11 mouse cellular contexts compared by ENCODE assay signal in genomic region chr12:70827901-70828271, GRCm38 (mm10). TPM values are rescaled to one million over a fixed set of nuclear protein-coding genes. Genes with fewer than 3 reads are reported as not detected.
A peak's percentile ranks its signal among the peaks of the same experiment; 100 is the strongest.
DNase-seq lines count a peak whose midpoint lies in the region; ATAC-seq and TF ChIP-seq lines count a peak whose summit lies in the region.
"Had no signal": no experiment of that assay in that cellular context is flagged by ENCODE, and none has a peak within 500 bp of the region (broad histone marks: within the 10 kb centered on the region; RNA-seq: fewer than 3 reads in every experiment).

No protein-coding gene starts in this region.

- WGBS in heart, embryonic 14.5 days = 76% methylated on average over 4 of the region's 4 CpGs
- WGBS in midbrain, embryonic 10.5 days = 74% methylated on average over 4 of the region's 4 CpGs
- 78% methylated on average over 4 of the region's 4 CpGs for WGBS in midbrain, embryonic 14.5 days
- 80% methylated on average over 4 of the region's 4 CpGs for WGBS in hindbrain, postnatal 0 days
- 59% methylated on average over 4 of the region's 4 CpGs for WGBS in stomach, postnatal 0 days

- H3K27me3 ChIP-seq in heart, embryonic 14.5 days (ENCODE audit: control insufficient read depth, insufficient read depth, low read length) = no peaks in the 10 kb centered on the region
- H3K27me3 ChIP-seq in midbrain, embryonic 10.5 days (ENCODE audit: low read depth, poor library complexity, severe bottlenecking) = no peaks in the 10 kb centered on the region
- H3K27me3 ChIP-seq in midbrain, embryonic 14.5 days (ENCODE audit: control insufficient read depth, insufficient read depth, low read length) = no peaks in the 10 kb centered on the region
- no peaks in the 10 kb centered on the region for H3K27me3 ChIP-seq in hindbrain, postnatal 0 days (ENCODE audit: insufficient read depth, low read length)
- H3K27me3 ChIP-seq in stomach, postnatal 0 days (ENCODE audit: control insufficient read depth, insufficient read depth, low read length) = no peaks in the 10 kb centered on the region

- peak overlapping the region in 1 of 2 experiments; percentile 89; a peak in 1 of 4 replicates for H3K4me3 ChIP-seq in heart, embryonic 14.5 days (ENCODE audit: control insufficient read depth in 1 of 2, insufficient read depth in 1 of 2, low read depth in 1 of 2, low read length in 2 of 2)
- H3K4me3 ChIP-seq in midbrain, embryonic 10.5 days = peak overlapping the region; percentile 80; the same call in 1 of the 2 replicates
- no peak overlapping the region for H3K4me3 ChIP-seq in midbrain, embryonic 14.5 days (replicated peaks; ENCODE audit: low read depth, low read length)
- no peak overlapping the region; the same call in 1 of the 2 replicates for H3K4me3 ChIP-seq in hindbrain, postnatal 0 days (ENCODE audit: low read length)
- H3K4me3 ChIP-seq in stomach, postnatal 0 days (ENCODE audit: low read depth, low read length) = peak overlapping the region; percentile 93; the same call in 1 of the 2 replicates
- H3K4me3 ChIP-seq: erythroblast, embryonic 14.5 days had no signal

- intact Hi-C loops in heart, postnatal 10 days (cut with DNase I) = loop anchor here (2.0 to 5.0 kb wide), 2 partner anchors 54 to 333 kb away; no protein-coding TSS in a partner anchor
- intact Hi-C loops in left cerebral cortex, postnatal 4 days (cut with DNase I) = loop anchor here (5.0 kb wide), 1 partner anchor 331 kb away; no protein-coding TSS in a partner anchor

- H3K27ac ChIP-seq in heart, embryonic 14.5 days (replicated peaks in 1 of 2; ENCODE audit: control insufficient read depth in 1 of 2, insufficient read depth in 1 of 2, low read depth in 2 of 2, low read length in 2 of 2) = no peak overlapping the region
- H3K27ac ChIP-seq in midbrain, embryonic 10.5 days (replicated peaks) = no peak overlapping the region
- H3K27ac ChIP-seq in midbrain, embryonic 14.5 days (replicated peaks; ENCODE audit: low read depth, low read length) = no peak overlapping the region
- no peak overlapping the region for H3K27ac ChIP-seq in hindbrain, postnatal 0 days
- H3K27ac ChIP-seq in stomach, postnatal 0 days (replicated peaks) = no peak overlapping the region

- peaks cover 18 to 57% of the 10 kb centered on the region in 2 experiments for H3K4me1 ChIP-seq in heart, embryonic 14.5 days (ENCODE audit: control insufficient read depth in 2 of 2, insufficient read depth in 2 of 2, low read length in 2 of 2)
- peaks cover 50% of the 10 kb centered on the region for H3K4me1 ChIP-seq in midbrain, embryonic 10.5 days
- H3K4me1 ChIP-seq in midbrain, embryonic 14.5 days (ENCODE audit: control insufficient read depth, insufficient read depth, low read length) = peaks cover 19% of the 10 kb centered on the region
- H3K4me1 ChIP-seq in hindbrain, postnatal 0 days (ENCODE audit: insufficient read depth, low read length) = peaks cover 10% of the 10 kb centered on the region; the same call in 1 of the 2 replicates
- H3K4me1 ChIP-seq in stomach, postnatal 0 days (replicated peaks; ENCODE audit: control insufficient read depth, insufficient read depth) = no peaks in the 10 kb centered on the region; the same call in 1 of the 2 replicates

- TF ChIP-seq EP300 in stomach, postnatal 0 days (optimal IDR thresholded peaks at IDR 0.05) = no peak

- H3K4me2 ChIP-seq in heart, embryonic 14.5 days (ENCODE audit: low read length) = peak overlapping the region; percentile 87
- no peak overlapping the region; the same call in 1 of the 2 replicates for H3K4me2 ChIP-seq in midbrain, embryonic 14.5 days (ENCODE audit: low read length)
- peak overlapping the region; percentile 61 for H3K4me2 ChIP-seq in hindbrain, postnatal 0 days (ENCODE audit: low read depth, low read length)
- H3K4me2 ChIP-seq in stomach, postnatal 0 days (replicated peaks; ENCODE audit: low read depth) = peak overlapping the region; percentile 74

- 0 out of 2 replicates have a peak overlapping the region, but pooled peaks have one; percentile 1 for H3K9ac ChIP-seq in heart, embryonic 14.5 days (ENCODE audit: low read length)
- no peak overlapping the region for H3K9ac ChIP-seq in midbrain, embryonic 14.5 days (replicated peaks; ENCODE audit: low read length)
- H3K9ac ChIP-seq in hindbrain, postnatal 0 days (replicated peaks; ENCODE audit: low read length) = no peak overlapping the region
- H3K9ac ChIP-seq in stomach, postnatal 0 days (ENCODE audit: low read length) = no peak overlapping the region

- no peak for ATAC-seq in heart, embryonic 14.5 days (ENCODE audit: insufficient number of reproducible peaks, insufficient read depth, low FRiP score, low read depth)
- no peak for ATAC-seq in midbrain, embryonic 14.5 days (ENCODE audit: low FRiP score, low TSS enrichment)
- ATAC-seq in hindbrain, postnatal 0 days = no peak
- no peak for ATAC-seq in stomach, postnatal 0 days (ENCODE audit: low FRiP score, low TSS enrichment)

- TF ChIP-seq CTCF in hindbrain, postnatal 0 days (IDR thresholded peaks at IDR 0.05; ENCODE audit: low read depth) = no peak
- no peak for TF ChIP-seq CTCF in stomach, postnatal 0 days (IDR thresholded peaks at IDR 0.05; ENCODE audit: low read depth)

- no peaks in the 10 kb centered on the region for H3K9me3 ChIP-seq in heart, embryonic 14.5 days (ENCODE audit: control insufficient read depth, low read length)
- no peaks in the 10 kb centered on the region for H3K9me3 ChIP-seq in midbrain, embryonic 10.5 days (replicated peaks)
- no peaks in the 10 kb centered on the region for H3K9me3 ChIP-seq in midbrain, embryonic 14.5 days (ENCODE audit: control insufficient read depth, low read length)
- H3K9me3 ChIP-seq in hindbrain, postnatal 0 days (ENCODE audit: low read length) = no peaks in the 10 kb centered on the region
- no peaks in the 10 kb centered on the region for H3K9me3 ChIP-seq in stomach, postnatal 0 days (ENCODE audit: control insufficient read depth, low read length)

- no peak for DNase-seq in heart, postnatal 10 days
- DNase-seq in midbrain, embryonic 10.5 days (ENCODE audit: low spot score) = no peak
- DNase-seq in midbrain, embryonic 14.5 days = no peak
- no peak for DNase-seq in hindbrain, postnatal 0 days (ENCODE audit: low spot score)
- DNase-seq in stomach, postnatal 0 days (ENCODE audit: low spot score) = no peak
- DNase-seq in MN1 (ENCODE audit: low spot score) = no peak
- no peak for DNase-seq in left cerebral cortex, postnatal 4 days
- DNase-seq: liver; right cerebral cortex, postnatal 4 days had no signal

- no peaks in the 10 kb centered on the region for H3K36me3 ChIP-seq in heart, embryonic 14.5 days (ENCODE audit: control insufficient read depth, insufficient read depth, low read length)
- H3K36me3 ChIP-seq in midbrain, embryonic 10.5 days = no peaks in the 10 kb centered on the region
- H3K36me3 ChIP-seq in midbrain, embryonic 14.5 days (ENCODE audit: control insufficient read depth, insufficient read depth, low read length) = no peaks in the 10 kb centered on the region
- H3K36me3 ChIP-seq in hindbrain, postnatal 0 days (ENCODE audit: insufficient read depth, low read length) = no peaks in the 10 kb centered on the region
- no peaks in the 10 kb centered on the region for H3K36me3 ChIP-seq in stomach, postnatal 0 days (ENCODE audit: control insufficient read depth, insufficient read depth, low read length)

RNA-seq across cellular contexts. Expression of gene Frmd6, which starts 2.6 kb away (rescaled TPM):
- 26.7 and 27.0 TPM in 2 replicates for polyA plus RNA-seq in heart, embryonic 14.5 days (2014; fragmentation: Nextera tagmentation; extraction: Ambion mirVana)
- total RNA-seq in heart, postnatal 10 days (2021) = 10 to 100 TPM; 44.5 to 51.4 TPM
- polyA plus RNA-seq in midbrain, embryonic 10.5 days (2016; fragmentation: Nextera tagmentation; extraction: Ambion mirVana) = 18.0 and 19.2 TPM in 2 replicates
- polyA plus RNA-seq in midbrain, embryonic 14.5 days (2014; fragmentation: Nextera tagmentation; extraction: Ambion mirVana) = 5.9 and 11.0 TPM in 2 replicates
- total RNA-seq in hindbrain, postnatal 0 days (2014; rRNA removed) = 7.0 and 7.9 TPM in 2 replicates
- polyA plus RNA-seq in hindbrain, postnatal 0 days (2015; fragmentation: Nextera tagmentation; extraction: Ambion mirVana) = 5.8 and 6.5 TPM in 2 replicates
- polyA plus RNA-seq in stomach, postnatal 0 days (2015; fragmentation: Nextera tagmentation; extraction: Ambion mirVana) = 17.1 and 17.2 TPM in 2 replicates
- 10 to 100 TPM; 21.2 to 24.6 TPM for total RNA-seq in left cerebral cortex, postnatal 4 days (2021)

Comparison
In these comparisons a context has a peak if more than half of its experiments do, and no peak if none do; other contexts are left out.
1. H3K4me3 ChIP-seq: peak in midbrain, embryonic 10.5 days (single experiment) and stomach, postnatal 0 days (single experiment); none in midbrain, embryonic 14.5 days (single experiment) and hindbrain, postnatal 0 days (single experiment).